Mouse (Mus musculus) heart, postnatal 0 days (tissue): ENCODE measurements around the gene Vps4a. TPM values are rescaled to one million over a fixed set of nuclear protein-coding genes. Genes with fewer than 3 reads are reported as not detected.
"Not testable (repeated sequence)": the region's sequence is repeated elsewhere in the genome, so short reads cannot be mapped to it uniquely, and the experiment has no call there.

ENCODE experiments used
- ATAC-seq: fragments of 200-750 bp; cut with Nextera tagmentation; 2 replicates; pipeline ENCODE4 v1.8.0; 2017; ENCODE audit warnings: low read depth, moderate number of reproducible peaks, moderate library complexity; ENCODE audit not compliant: insufficient read depth
- DNase-seq: peaks from one replicate; pipeline ENCODE4 v3.0.0-alpha.2; 2016; ENCODE audit warnings: low spot score
- H3K27ac ChIP-seq: fragments of 300-500 bp; sonication (generic); 2 replicates; pipeline ENCODE4 v1.5.1; 2014; ENCODE audit warnings: low read depth, mild to moderate bottlenecking
- H3K27me3 ChIP-seq: fragments of 300-500 bp; sonication (generic); 2 replicates; pipeline ENCODE4 v1.6.1; 2014; ENCODE audit warnings: low read length, mixed read lengths; ENCODE audit not compliant: control insufficient read depth, insufficient read depth
- H3K36me3 ChIP-seq: fragments of 300-500 bp; sonication (generic); replicated peaks from 2 replicates; pipeline ENCODE4 v1.6.1; 2014; ENCODE audit warnings: low read length, mixed read lengths; ENCODE audit not compliant: control insufficient read depth, insufficient read depth
- H3K4me1 ChIP-seq: fragments of 300-500 bp; sonication (generic); 2 replicates; pipeline ENCODE4 v1.6.1; 2014; ENCODE audit warnings: antibody characterized with exemption; ENCODE audit not compliant: control insufficient read depth, insufficient read depth
- H3K4me2 ChIP-seq: fragments of 300-500 bp; sonication (generic); 2 replicates; pipeline ENCODE4 v1.6.1; 2014; ENCODE audit warnings: low read depth, mild to moderate bottlenecking, low read length, moderate library complexity
- H3K4me3 ChIP-seq: fragments of 300-500 bp; sonication (generic); 2 replicates; pipeline ENCODE4 v1.5.1; 2014; ENCODE audit warnings: low read depth, low read length
- H3K9ac ChIP-seq: fragments of 300-500 bp; sonication (generic); replicated peaks from 2 replicates; pipeline ENCODE4 v1.6.1; 2014; ENCODE audit warnings: low read depth, low read length, mixed read lengths
- H3K9me3 ChIP-seq: fragments of 300-500 bp; sonication (generic); replicated peaks from 2 replicates; pipeline ENCODE4 v1.6.1; 2016; ENCODE audit warnings: low read length; ENCODE audit not compliant: control insufficient read depth
- CTCF ChIP-seq: IDR thresholded peaks from 2 replicates; pipeline ENCODE4 v1.5.1; 2016; ENCODE audit warnings: antibody characterized with exemption, control low read depth, low read depth
- EP300 ChIP-seq: IDR thresholded peaks from 2 replicates; pipeline ENCODE4 v1.6.1; 2016; ENCODE audit warnings: antibody characterized with exemption, low read depth
- WGBS: fragments of 180-500 bp; shearing (Covaris S2); extraction: QIAGEN DNeasy Blood & Tissue Kit; methylation state at CpG from one replicate; pipeline ENCODE4 v1.1.7; 2014; 5-methylcytosine and 5-hydroxymethylcytosine counted together
- polyA plus RNA-seq: library from polyadenylated mRNA; unstranded; fragments of >200 nt; fragmentation: Nextera tagmentation; extraction: Ambion mirVana; gene quantifications from 2 replicates; pipeline ENCODE4 v1.2.1, GENCODE M21; 2015
- total RNA-seq: library from RNA; depleted of rRNA; stranded (reverse); fragments of >200 nt; gene quantifications from 2 replicates; pipeline ENCODE4 v1.2.3, GENCODE M21; 2014; ENCODE audit warnings: low replicate concordance; rRNA removed

Gene Vps4a
- total RNA-seq: 33.9 and 45.5 TPM in 2 replicates
- 56.7 and 57.1 TPM in 2 replicates for polyA plus RNA-seq

DNA sequence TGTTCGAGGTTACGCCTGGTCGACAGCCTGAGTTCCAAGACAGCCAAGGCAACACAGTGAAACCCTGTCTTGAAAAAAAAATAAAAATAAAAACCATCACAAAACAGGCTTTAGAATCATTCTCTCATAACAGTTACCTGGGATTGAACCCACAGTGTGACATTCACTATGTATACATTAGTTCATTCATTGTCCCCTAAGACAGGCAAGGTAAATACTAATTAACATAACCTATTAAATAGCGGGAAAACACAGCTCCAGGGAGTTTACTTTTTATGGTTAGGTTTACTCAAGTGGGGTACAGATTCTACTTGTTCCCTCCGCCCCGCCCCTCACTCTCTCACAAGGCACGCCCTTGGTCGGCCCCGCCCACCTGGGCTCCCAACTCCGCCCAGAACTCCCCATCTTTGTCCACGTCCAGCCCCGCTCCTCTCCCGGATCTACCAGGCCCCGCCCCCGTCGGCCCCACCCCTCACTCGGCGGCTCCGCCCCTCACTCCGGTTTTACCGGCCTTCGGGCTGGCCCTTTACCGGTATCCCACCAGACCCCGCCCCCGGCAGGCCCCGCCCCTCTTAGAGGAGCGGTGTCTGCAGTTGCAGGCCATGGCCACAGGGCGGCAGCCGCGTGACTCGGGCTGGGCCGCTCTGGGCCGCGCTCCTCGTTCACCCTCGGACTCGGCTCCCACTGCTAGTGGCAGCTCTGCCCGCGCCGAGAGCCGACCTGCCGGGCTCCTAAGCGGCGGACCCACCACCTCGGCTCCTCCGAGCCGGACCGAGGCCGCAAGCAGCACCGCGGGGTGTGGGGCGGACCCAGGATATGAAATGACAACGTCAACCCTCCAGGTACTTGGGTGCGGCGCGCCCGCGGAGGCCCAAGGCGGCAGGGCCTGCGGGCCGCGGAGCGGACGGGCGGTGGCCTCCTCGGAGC lies at the start of gene Vps4a:
TSS of gene Vps4a (plus strand) at position 573 of the 927 bp plus-strand sequence.
- WGBS: 7% methylated on average over 44 of the region's 66 CpGs
- Histone ChIP-seq H3K4me2 (peak within 1 kb of the TSS; percentile 74), H3K4me1 (0 out of 2 replicates have a peak, but pooled peaks cover 10% of the 10 kb centered on the region), H3K27ac (peak within 1 kb of the TSS; percentile 79), H3K9me3 (no peaks in the 10 kb centered on the region), H3K9ac (peak within 1 kb of the TSS; percentile 90), H3K4me3 (peak within 1 kb of the TSS; percentile 85), H3K27me3 (no peaks in the 10 kb centered on the region), H3K36me3 (0 out of 2 replicates have a peak, but pooled peaks cover 4% of the 10 kb centered on the region)
- peak; percentile 94 for DNase-seq
- TF ChIP-seq CTCF (peak; percentile 88), EP300 (no peak)
- ATAC-seq: peak; percentile 96

DNA sequence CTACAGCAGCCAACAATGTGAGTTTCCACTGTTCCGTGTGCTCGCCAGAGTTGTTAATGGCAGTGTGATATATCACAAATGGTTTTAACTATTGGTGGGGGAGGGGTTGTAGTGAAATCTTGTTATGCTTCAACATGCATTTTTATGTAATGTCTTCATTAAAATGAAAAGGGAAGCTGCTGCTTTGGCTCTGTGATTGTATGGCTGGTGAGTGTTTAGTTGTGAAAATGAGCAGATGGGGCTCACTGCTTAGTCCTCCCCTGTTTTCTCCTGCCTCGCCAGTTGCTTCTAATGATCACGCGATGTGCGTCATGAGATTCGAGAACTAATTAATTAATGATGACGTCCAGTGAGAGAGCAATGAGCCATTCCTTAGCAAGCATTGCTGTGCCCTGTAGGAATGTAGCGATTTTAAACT lies 45.6 kb upstream of the Vps4a start:
- 83% methylated on average over 9 of the region's 9 CpGs for WGBS
- no peaks in the 10 kb centered on the region for H3K36me3 ChIP-seq
- TF ChIP-seq EP300: no peak
- TF ChIP-seq CTCF: no peak
- no peak for ATAC-seq
- no peaks in the 10 kb centered on the region for H3K4me1 ChIP-seq
- DNase-seq: no peak
- H3K9ac ChIP-seq: no peak overlapping the region
- no peaks in the 10 kb centered on the region for H3K9me3 ChIP-seq
- H3K4me2 ChIP-seq: no peak overlapping the region
- H3K27ac ChIP-seq: no peak overlapping the region
- no peaks in the 10 kb centered on the region for H3K27me3 ChIP-seq
- no peak overlapping the region for H3K4me3 ChIP-seq

DNA sequence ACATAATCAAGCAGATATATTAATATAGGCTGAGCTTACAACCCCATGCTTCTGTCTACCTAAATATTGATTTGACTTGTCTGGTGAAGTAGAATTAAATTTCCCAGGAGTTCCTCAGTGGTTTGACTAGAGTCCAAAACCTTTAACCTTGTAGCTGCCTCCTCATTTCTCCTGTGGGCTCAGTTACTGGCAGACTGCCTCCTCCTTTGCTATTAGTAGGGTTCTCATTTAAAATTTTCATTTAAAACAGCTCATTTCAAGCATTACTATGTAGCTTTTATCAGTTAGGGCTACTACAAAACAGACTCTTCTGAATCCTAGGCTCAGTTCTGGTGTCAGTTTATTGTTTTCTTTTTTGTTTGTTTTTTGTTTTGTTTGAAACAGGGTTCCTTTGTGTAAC lies 45.1 kb upstream of the Vps4a start:
- no peak overlapping the region for H3K27ac ChIP-seq
- DNase-seq (no peak), ATAC-seq (no peak)
- H3K9me3 ChIP-seq: no peaks in the 10 kb centered on the region
- TF ChIP-seq EP300 (no peak), CTCF (no peak)
- no peak overlapping the region for H3K4me2 ChIP-seq
- H3K36me3 ChIP-seq: no peaks in the 10 kb centered on the region
- H3K4me3 ChIP-seq: no peak overlapping the region
- H3K27me3 ChIP-seq: no peaks in the 10 kb centered on the region
- H3K4me1 ChIP-seq: no peaks in the 10 kb centered on the region
- H3K9ac ChIP-seq: no peak overlapping the region

DNA sequence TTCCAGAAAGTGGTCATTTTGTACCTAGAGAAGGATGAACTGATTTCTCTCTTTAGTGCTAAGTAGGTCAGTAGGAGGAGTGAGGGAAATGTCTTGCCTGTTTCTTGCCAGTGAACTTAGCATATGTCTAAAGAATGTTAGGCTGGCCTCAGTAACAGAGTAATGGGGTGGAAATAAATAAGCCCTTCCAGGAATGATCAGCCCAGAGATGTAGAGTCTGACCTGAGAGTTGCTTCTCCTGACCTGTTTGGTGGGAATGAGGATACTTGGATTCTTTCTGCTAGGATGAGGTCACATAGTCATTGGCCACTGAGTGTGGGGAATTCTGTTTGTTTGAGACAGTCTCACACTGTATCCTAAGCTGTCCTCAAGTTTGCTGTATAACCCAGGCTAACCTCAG lies 43.5 kb upstream of the Vps4a start:
- H3K9ac ChIP-seq: no peak overlapping the region
- no peak overlapping the region for H3K27ac ChIP-seq
- H3K4me3 ChIP-seq: no peak overlapping the region
- no peak for ATAC-seq
- no peaks in the 10 kb centered on the region for H3K9me3 ChIP-seq
- H3K36me3 ChIP-seq: peaks cover 10% of the 10 kb centered on the region
- no peaks in the 10 kb centered on the region for H3K27me3 ChIP-seq
- H3K4me2 ChIP-seq: no peak overlapping the region
- DNase-seq: no peak
- H3K4me1 ChIP-seq: no peaks in the 10 kb centered on the region
- no peak for TF ChIP-seq CTCF
- no peak for TF ChIP-seq EP300

DNA sequence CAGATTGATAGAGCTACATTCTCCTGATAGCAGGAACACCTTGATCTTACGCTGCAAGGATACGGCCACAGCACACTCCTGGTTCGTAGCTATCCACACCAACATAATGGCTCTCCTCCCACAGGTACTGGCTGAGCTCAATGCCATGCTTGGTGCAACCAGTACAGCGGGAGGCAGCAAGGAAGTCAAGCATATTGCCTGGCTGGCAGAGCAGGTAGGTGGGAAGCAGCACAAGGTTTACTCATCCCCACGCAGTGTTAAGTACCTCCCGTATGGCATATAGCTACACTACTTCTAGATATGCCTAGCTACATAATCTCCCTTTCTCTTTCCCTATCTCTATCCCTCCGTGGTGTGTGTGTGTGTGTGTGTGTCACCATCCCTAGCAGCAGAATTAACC lies 39.6 kb upstream of the Vps4a start:
- H3K36me3 ChIP-seq: peaks cover 20% of the 10 kb centered on the region
- H3K9me3 ChIP-seq: no peaks in the 10 kb centered on the region
- no peak for ATAC-seq
- H3K9ac ChIP-seq: no peak overlapping the region
- H3K27ac ChIP-seq: no peak overlapping the region
- H3K4me1 ChIP-seq: no peaks in the 10 kb centered on the region
- DNase-seq: no peak
- WGBS: 84% methylated on average over 7 of the region's 7 CpGs
- H3K27me3 ChIP-seq: no peaks in the 10 kb centered on the region
- no peak for TF ChIP-seq CTCF
- TF ChIP-seq EP300: no peak
- no peak overlapping the region for H3K4me2 ChIP-seq
- no peak overlapping the region for H3K4me3 ChIP-seq

DNA sequence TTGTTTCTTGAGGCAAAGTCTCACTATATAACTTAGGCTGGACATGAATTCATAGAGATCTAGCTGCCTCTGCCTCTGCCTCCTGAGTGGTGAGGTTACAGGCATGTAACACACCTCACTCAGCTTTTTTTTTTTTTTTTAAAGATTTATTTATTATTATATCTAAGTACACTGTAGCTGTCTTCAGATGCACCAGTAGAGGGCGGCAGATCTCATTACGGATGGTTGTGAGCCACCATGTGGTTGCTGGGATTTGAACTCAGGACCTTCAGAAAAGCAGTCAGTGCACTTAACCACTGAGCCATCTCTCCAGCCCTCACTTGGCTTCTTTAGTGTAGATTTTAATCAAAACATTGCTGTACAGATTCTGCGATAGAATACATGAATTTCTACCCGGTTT lies 34.7 kb upstream of the Vps4a start:
- not testable (repeated sequence) for H3K4me1 ChIP-seq, H3K4me2 ChIP-seq, H3K4me3 ChIP-seq, H3K9me3 ChIP-seq, H3K9ac ChIP-seq, H3K27me3 ChIP-seq, DNase-seq, H3K27ac ChIP-seq, ATAC-seq
- WGBS: 87% methylated on average over 4 of the region's 4 CpGs
- H3K36me3 ChIP-seq: peaks cover 25% of the 10 kb centered on the region
